Mouse (Mus musculus): ENCODE measurements around the gene Tead2.
"Not testable (repeated sequence)": the region's sequence is repeated elsewhere in the genome, so short reads cannot be mapped to it uniquely, and the experiment has no call there.

The Tead2 gene

DNA sequence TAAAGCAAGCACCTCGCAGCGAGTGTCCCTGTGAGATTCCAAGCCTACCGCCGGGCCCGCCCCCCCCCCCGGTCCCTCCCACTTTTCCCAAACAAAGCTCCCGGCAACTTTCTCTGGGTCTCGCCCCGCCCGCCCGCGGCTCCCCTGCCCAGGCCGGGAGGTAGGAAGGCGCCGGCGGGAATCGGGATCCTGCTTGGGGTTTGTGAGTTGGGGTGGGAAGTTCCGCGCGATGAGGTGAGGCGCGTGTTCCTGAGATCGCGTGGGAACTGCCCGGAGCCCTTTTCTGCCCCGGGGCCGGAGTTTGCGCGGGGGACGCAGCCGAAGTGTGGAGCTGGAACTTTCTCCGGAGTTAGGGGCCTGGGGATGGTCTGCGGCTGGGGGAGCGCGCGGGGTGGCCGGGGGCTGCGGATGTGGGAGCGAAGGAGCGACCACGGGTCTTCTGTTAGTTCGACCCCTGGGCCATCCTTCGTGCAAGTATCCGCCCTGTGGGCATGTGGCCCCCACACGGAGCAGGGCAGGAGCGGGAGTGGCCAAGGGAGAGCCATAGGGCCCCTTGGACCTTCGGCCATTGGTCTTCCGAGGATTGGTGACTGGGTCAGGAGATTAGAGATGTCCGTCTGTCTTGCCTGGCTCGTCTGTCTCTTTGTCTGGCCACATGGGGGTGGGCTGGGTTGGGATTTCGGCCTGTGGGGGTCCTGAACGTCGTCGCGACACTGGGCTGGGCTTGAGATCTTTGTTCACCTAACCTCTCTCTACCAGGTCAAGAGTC lies at the start of gene Tead2:
Gene Tead2, plus strand, starts transcription at position 81 of the 769 bp plus-strand sequence.
- no peak for DNase-seq (ENCODE audit: low spot score in 2 of 2)

- no peak for DNase-seq (ENCODE audit: low spot score in 2 of 2)
Observed at GRCm38 (mm10) chr7:45166950-45167401, 48.6 kb upstream of the Tead2 start.

GRCm38 (mm10) chr7:45167761-45168445 lies 47.6 kb upstream of the Tead2 start:
- DNase-seq (ENCODE audit: low spot score in 2 of 2), result no peak

GRCm38 (mm10) chr7:45168656-45169055 lies 46.9 kb upstream of the Tead2 start:
- DNase-seq (ENCODE audit: low spot score in 2 of 2), result no peak

- no peak for DNase-seq (ENCODE audit: low spot score in 2 of 2)
Observed at GRCm38 (mm10) chr7:45169495-45169894, 46.1 kb upstream of the Tead2 start.

DNA sequence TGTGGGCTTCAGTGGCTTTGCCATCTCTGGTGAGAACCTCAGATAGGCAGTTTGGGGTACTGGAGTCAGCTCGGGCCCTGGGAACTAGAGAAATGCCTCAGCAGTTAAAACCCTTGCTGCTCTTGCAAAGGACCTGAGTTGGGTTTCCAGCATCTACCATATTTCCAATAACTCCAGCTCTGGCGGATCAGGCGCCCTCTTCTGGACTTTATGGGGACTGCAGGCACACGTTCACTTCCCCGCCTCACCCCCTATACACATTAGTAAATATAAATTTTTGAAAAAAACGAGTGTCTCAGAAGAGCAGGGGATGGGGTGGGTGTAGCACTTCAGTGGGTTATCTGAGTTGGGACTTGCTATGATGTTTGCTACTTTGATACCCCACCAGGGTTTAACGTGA lies 42.6 kb upstream of the Tead2 start:
- DNase-seq (ENCODE audit: low spot score in 2 of 2), result no peak

- not testable (repeated sequence) for DNase-seq (ENCODE audit: low spot score in 2 of 2)
Observed at GRCm38 (mm10) chr7:45173772-45174171, 41.8 kb upstream of the Tead2 start.

DNA sequence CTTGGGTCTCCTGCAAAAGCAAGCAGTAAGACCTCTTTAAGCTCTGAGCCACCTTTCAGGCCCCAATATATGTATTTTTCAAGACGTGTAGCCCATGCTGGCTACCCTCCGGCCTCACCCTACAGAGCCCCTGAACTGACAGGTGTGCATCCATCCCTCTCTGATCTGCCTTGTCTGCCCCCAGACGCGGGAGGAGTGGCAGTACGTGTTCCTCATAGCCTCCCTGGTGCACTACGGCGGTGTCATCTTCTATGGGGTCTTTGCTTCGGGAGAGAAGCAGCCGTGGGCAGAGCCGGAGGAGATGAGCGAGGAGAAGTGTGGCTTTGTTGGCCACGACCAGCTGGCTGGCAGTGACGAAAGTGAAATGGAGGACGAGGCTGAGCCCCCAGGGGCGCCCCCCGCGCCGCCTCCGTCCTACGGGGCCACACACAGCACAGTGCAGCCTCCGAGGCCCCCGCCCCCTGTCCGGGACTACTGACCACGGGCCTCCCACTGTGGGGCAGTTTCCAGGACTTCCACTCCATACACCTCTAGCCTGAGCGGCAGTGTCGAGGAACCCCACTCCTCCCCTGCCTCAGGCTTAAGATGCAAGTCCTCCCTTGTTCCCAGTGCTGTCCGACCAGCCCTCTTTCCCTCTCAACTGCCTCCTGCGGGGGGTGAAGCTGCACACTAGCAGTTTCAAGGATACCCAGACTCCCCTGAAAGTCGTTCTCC lies 40.8 kb upstream of the Tead2 start:
- DNase-seq (ENCODE audit: low spot score in 2 of 2), result no peak

DNA sequence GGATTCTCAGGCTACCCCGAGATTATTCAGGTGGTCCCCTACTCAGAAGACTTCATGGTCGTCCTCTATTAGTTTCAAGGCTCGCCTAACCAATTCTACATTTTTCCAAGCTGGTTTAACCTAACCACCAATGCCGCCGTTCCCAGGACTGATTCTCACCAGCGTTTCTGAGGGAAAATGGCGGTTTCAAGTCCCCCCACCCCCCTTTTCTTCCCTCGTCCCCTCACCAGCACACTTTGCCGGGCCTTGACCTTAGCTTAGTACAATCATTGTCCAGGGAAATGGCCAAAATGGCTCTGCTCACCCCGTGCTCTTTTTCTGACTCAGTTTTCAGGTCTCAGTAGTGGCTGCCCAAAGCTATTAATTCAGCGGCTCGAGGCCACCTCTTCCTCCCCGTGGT lies 40.2 kb upstream of the Tead2 start:
- DNase-seq (ENCODE audit: low spot score in 2 of 2), result no peak

GRCm38 (mm10) chr7:45175929-45176328 lies 39.6 kb upstream of the Tead2 start:
- no peak for DNase-seq (ENCODE audit: low spot score in 2 of 2)

GRCm38 (mm10) chr7:45176356-45176755 lies 39.2 kb upstream of the Tead2 start:
- no peak for DNase-seq (ENCODE audit: low spot score in 2 of 2)

DNA sequence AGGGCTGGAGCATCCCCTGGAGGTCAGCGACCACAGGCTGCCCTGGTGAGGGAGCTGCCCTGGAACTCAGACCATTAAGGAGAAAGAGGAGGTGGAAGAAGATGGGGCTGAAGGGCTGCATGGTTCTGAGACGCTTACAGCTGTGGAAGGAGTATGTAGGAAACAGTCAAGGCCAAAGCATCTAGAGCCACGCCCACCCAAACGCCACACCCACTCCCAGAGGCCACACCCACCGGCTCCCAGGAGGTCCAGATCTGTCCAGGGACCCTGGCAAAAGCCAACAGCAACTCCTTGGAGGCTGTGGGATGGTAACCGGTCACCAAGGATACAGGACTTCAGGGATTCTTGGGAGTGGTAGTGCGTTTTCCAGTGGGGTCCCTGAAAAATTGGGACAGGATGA lies 37.0 kb upstream of the Tead2 start:
- DNase-seq (ENCODE audit: low spot score in 2 of 2), result no peak

DNA sequence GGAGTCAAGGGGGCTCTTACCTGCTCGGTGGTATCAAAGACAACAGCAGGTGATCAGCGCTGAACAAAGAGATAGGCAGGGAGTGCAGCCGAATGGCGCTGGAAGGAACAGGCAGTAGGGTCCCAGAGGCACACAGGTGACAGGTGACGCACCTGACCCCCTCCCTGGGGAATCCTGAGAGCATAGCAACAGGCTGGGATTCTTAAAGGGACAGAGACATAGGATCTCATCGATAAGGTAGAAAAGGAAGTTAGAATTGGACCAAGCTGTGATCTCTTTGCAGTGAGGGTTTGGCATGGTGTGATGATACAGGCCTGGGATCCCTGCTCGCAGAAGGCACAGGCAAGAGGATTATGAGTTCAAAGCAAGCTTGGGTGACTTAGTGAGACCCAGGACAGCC lies 36.1 kb upstream of the Tead2 start, which contains the start of gene Gfy:
Gene Gfy, minus strand, starts transcription at position 101 of the 400 bp plus-strand sequence.
- DNase-seq (ENCODE audit: low spot score in 2 of 2), result no peak

DNA sequence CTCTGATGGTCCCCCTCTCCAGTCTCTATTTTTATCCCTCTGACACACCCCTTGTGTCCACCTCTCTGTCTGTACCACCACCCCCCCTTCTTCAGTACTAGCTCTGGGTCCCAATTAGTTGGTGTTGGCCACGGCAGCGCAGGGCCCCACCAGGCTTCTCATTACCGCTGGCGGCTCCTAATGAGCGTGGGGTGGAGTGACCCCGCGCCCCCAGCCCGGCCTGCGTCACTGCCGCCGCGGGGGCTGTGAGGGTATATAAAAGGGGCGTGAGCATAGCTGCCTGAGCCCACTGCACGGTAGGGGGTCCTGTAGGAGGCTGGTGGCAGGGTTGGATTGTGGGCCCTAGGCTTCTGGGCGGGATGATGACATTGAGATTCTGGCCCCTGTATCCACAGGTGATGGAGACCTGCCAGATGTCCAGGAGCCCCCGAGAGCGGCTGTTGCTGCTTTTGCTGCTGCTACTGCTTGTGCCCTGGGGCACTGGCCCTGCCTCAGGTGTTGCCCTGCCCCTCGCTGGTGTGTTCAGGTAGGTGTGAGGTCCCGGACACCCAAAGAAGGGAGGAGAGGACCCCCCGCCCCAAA lies 34.6 kb upstream of the Tead2 start, which contains the start of gene Pth2:
Gene Pth2, plus strand, starts transcription at position 100 of the 582 bp plus-strand sequence.
- DNase-seq (ENCODE audit: low spot score in 2 of 2), result no peak

GRCm38 (mm10) chr7:45181540-45181939 lies 34.0 kb upstream of the Tead2 start:
- DNase-seq (ENCODE audit: low spot score in 2 of 2), result no peak

GRCm38 (mm10) chr7:45182199-45182601 lies 33.4 kb upstream of the Tead2 start:
- peak; percentile 67 to 69 for DNase-seq (ENCODE audit: low spot score in 2 of 2)

DNA sequence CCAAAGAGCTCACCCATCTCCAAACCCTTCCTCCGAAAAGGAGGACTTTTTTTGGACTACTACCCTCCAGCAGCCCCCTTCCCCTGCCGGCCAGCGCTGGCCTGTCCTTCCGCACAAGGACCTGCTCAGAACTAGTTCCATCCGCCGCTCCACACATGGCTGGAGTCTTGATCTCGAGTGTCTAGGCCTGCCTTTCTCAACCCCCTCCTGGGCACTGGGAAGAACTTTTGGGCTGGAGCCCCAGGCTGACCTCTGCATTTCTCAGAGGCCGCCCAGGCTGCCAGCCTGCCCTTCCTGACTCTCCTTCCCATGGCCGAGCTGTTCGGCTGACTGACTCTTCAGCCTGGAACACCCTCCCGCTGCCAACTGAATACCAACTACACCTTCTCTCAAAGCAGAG lies 32.9 kb upstream of the Tead2 start:
- DNase-seq (ENCODE audit: low spot score in 2 of 2), result no peak

- DNase-seq (ENCODE audit: low spot score in 2 of 2), result no peak
Observed at GRCm38 (mm10) chr7:45183672-45184071, 31.9 kb upstream of the Tead2 start.

- no peak for DNase-seq (ENCODE audit: low spot score in 2 of 2)
Observed at GRCm38 (mm10) chr7:45185921-45186320, 29.6 kb upstream of the Tead2 start.

DNA sequence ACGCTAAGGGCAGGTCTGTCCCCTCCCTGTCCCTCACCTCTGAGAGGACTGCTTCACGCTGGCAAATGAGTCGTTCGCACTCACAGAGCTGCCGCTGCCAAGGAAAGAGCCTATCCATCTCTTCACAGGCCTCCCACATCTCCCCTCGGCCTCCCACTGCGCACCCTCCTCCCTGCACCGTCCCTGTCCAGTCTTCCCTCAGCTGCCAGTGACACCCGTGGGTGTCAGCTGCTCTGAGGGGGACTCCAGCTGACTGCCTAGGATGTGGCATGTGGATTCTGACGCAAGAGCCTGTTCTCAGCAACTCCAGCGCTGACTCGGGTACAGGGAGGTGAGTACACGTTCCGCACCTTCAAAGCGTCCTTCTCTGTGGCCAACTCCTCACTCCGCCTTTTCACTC lies 26.0 kb upstream of the Tead2 start:
- peak in 1 of 2 experiments; percentile 4 for DNase-seq (ENCODE audit: low spot score in 2 of 2)

GRCm38 (mm10) chr7:45190186-45190585 lies 25.4 kb upstream of the Tead2 start:
- DNase-seq (ENCODE audit: low spot score in 2 of 2), result no peak

- no peak for DNase-seq (ENCODE audit: low spot score in 2 of 2)
Observed at GRCm38 (mm10) chr7:45191161-45191560, 24.4 kb upstream of the Tead2 start.

Data from frontal cortex, postnatal 25 days (tissue).